Mouse (Mus musculus) small intestine, adult 2 months (tissue): ENCODE measurements around the gene Cox6b1. TPM values are rescaled to one million over a fixed set of nuclear protein-coding genes. Genes with fewer than 3 reads are reported as not detected.

Source experiments
- H3K27ac ChIP-seq: fragments of 200-500 bp; 2 replicates; pipeline ENCODE4 v1.5.1; 2012; ENCODE audit warnings: low read depth, low read length, control low read depth, inconsistent platforms; ENCODE audit not compliant: insufficient read depth
- H3K27me3 ChIP-seq: fragments of 200-500 bp; 2 replicates; pipeline ENCODE4 v1.6.1; 2012; ENCODE audit warnings: mild to moderate bottlenecking, moderate library complexity, low read length, inconsistent platforms; ENCODE audit not compliant: control insufficient read depth, insufficient read depth
- H3K36me3 ChIP-seq: fragments of 200-500 bp; 2 replicates; pipeline ENCODE4 v1.6.1; 2012; ENCODE audit warnings: mild to moderate bottlenecking, low read length, control low read depth, inconsistent platforms; ENCODE audit not compliant: control insufficient read depth, insufficient read depth
- H3K4me1 ChIP-seq: fragments of 200-500 bp; 2 replicates; pipeline ENCODE4 v1.6.1; 2012; ENCODE audit warnings: low read length, inconsistent platforms, mixed read lengths; ENCODE audit not compliant: control insufficient read depth, insufficient read depth, insufficient read length
- H3K4me3 ChIP-seq: fragments of 200-500 bp; 2 replicates; pipeline ENCODE4 v1.5.1; 2012; ENCODE audit warnings: low read depth, mild to moderate bottlenecking, control low read depth, inconsistent platforms, low read length, moderate library complexity
- CTCF ChIP-seq: fragments of 200-500 bp; IDR thresholded peaks from 2 replicates; pipeline ENCODE4 v1.5.1; 2012; ENCODE audit warnings: low read depth, mild to moderate bottlenecking, control low read depth, inconsistent platforms, low read length, moderate library complexity, mixed read lengths; ENCODE audit not compliant: insufficient replicate concordance, insufficient read length; ENCODE audit errors: extremely low read depth
- POLR2A ChIP-seq: fragments of 200-500 bp; IDR thresholded peaks from 2 replicates; pipeline ENCODE4 v1.6.1; 2012; ENCODE audit warnings: low read depth, mild to moderate bottlenecking, control low read depth, inconsistent platforms, low read length, moderate library complexity
- WGBS: fragments of 180-500 bp; shearing (Covaris S2); methylation state at CpG from one replicate; pipeline ENCODE4 v1.1.7; 2018; 5-methylcytosine and 5-hydroxymethylcytosine counted together
- polyA plus RNA-seq: library from polyadenylated mRNA; depleted of rRNA; stranded (reverse); fragments of >200 nt; gene quantifications from 2 replicates; pipeline ENCODE4 v1.2.3, GENCODE M21; 2012

The Cox6b1 gene
- polyA plus RNA-seq, 1 experiment, result 585 TPM

DNA sequence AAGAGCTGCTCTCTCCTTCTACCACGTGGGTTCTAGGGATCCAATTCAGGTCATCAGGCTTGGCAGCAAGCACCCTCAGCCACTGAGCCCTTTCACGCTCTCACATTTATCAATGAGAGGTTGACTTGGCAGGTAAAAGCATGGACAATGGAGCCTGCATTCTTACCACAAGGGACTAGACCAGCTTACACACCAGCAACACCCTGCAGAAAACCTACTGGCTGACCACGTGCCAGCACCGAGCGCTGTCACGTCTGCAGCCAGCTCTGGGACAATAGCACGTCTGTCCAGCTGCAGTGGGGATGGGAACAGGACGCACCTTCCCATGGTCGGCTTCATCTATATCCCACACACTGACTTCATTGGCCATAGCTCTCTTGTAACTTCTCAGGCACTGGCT, 7.3 kb downstream of the Cox6b1 start:
- 94% methylated on average over 9 of the region's 9 CpGs for WGBS
- H3K4me1 ChIP-seq, result no peaks in the 10 kb centered on the region

DNA sequence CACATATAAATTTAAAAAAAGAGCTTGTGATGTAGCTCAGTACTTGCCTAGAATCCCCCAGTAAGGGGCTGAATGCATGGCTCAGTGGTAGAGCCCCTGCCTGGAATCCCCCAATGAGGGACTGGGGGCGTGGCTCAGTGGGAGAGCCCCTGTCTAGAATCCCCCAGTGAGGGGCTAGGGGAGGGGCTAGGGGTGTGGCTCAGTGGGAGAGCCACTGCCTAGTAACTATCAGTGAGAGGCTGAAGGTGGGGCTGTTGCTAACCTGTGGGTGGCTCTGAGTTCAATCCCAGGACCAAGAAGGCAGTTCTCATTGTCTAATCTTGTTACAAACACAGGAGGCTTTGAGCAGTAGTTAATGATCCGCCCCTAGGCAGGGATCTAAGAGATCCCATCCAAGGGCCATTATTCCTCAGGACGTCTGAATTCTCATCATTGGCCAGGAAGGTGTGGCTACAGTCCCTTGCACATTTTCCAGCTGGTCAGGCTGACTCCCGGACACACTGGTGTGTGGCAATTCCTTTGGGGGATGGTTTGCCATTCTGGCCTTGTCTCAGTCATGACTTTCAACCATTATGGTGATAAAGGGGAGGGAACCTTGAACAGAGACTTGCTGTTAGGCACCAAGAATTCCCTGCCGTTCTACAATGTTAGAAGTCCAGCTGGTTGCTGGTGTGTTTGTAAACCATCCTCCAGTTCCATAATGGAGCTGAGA, 10.7 kb downstream of the Cox6b1 start:
- TF ChIP-seq CTCF (no peak), POLR2A (no peak)
- WGBS, result 54% methylated on average over 5 of the region's 5 CpGs
- H3K27me3 ChIP-seq, result no peaks in the 10 kb centered on the region

More for the DNA sequence above, 7.3 kb downstream of the Cox6b1 start:
- Histone ChIP-seq H3K27ac (no peak overlapping the region), H3K36me3 (peaks cover 56% of the 10 kb centered on the region), H3K4me3 (no peak overlapping the region), H3K27me3 (no peaks in the 10 kb centered on the region)
- TF ChIP-seq POLR2A, result no peak
- no peak for TF ChIP-seq CTCF

DNA sequence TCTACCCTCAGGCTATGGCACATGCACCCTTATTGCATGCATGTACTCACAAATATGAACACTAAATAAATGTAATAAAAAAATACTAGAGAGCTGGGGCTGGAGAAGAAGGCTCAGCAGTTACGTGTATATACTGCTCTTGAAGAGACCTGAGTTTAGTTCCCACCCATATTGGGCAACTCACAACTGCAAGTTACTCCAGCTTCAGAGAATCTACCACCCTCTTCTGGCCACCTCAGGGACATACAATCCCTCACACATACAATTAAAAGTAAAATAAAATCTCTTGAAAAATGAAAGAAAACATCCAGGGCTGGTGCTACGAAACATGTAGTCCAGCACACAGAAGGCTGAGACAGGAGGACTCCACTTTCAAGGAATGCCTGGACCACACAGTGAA, 11.5 kb downstream of the Cox6b1 start:
- no peak for TF ChIP-seq CTCF
- no peak for TF ChIP-seq POLR2A
- 56% methylated on average over 2 of the region's 2 CpGs for WGBS
- peaks cover 30% of the 10 kb centered on the region for H3K36me3 ChIP-seq
- no peak overlapping the region for H3K27ac ChIP-seq
- no peak overlapping the region for H3K4me3 ChIP-seq
- no peaks in the 10 kb centered on the region for H3K27me3 ChIP-seq
- no peaks in the 10 kb centered on the region for H3K4me1 ChIP-seq

More for the DNA sequence above, 10.7 kb downstream of the Cox6b1 start:
- peaks cover 31% of the 10 kb centered on the region for H3K36me3 ChIP-seq
- H3K27ac ChIP-seq, result no peak overlapping the region
- H3K4me3 ChIP-seq, result no peak overlapping the region
- H3K4me1 ChIP-seq, result no peaks in the 10 kb centered on the region

DNA sequence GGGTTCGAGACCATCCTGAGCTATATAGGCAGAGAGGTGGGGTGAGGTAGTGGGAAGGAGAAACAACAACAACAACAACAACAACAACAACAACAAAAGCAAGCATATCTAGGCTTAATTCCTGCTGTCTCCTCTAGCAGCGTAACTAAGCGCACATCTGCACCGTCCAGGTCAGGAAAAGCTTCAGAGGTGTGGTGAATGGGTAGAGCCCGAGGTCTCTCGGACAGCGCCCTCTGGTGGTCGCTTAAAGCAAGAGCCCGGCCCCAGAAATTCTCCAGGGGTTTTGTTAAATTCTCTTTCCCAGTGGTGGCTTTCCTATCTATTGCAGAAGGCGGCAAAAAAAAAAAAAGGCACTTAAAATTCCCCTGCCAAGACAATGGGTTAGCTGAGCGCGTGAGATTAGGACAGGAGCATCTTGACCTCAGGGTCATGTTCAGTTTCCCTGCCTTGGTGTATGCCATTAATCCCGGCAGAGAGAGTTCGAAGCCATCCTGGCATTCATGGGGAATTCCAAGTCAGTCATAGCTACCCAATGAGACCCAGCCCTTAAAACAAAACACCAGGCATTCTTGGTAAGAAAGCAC, 12.3 kb downstream of the Cox6b1 start:
- Histone ChIP-seq H3K27me3 (no peaks in the 10 kb centered on the region), H3K4me1 (no peaks in the 10 kb centered on the region), H3K27ac (no peak overlapping the region), H3K4me3 (no peak overlapping the region), H3K36me3 (peaks cover 22% of the 10 kb centered on the region)
- WGBS, result 15% methylated on average over 14 of the region's 14 CpGs
- TF ChIP-seq POLR2A (no peak), CTCF (peak; percentile 89)

DNA sequence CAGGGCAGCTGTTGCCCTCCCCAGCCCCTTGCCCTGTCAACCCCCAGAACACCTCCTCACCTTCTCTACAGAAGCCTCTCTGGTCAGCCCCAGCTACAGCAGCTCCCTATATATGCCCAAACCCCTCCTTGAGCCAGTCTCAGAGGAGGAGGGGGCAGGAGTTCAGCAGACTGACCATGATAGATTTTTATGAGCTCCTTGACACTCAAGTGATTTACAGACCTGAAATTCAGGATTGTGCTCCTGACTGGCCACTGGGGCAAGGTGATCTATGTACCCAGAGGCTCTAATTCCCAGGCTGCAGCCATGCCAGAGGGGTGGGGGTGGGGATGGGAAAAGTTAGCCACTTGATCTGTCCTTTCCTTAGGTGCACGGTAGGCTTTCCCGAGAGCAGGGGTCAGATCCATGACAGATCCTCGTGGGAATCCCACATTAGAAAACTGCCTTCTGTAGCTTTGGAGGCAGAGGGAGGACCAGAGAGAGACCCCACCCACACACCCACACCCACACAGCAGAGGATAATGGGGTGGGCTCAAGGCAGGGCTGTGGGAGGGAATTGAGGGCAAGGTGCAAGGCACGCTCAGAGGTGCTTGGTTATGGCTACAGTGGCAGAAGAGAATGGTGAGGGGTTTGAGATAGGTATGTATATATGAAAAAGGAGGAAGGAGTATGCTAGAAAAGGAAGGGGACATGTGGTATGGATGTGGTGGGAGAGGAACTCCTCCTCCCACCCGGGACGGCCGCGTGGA, 13.1 kb downstream of the Cox6b1 start, which contains the start of gene Upk1a:
Upk1a (minus strand) TSS at position 194 of the 749 bp plus-strand sequence.
- peaks cover 3% of the 10 kb centered on the region; the same call in 1 of the 2 replicates for H3K4me1 ChIP-seq
- TF ChIP-seq CTCF (no peak), POLR2A (no peak)
- peaks cover 14% of the 10 kb centered on the region for H3K36me3 ChIP-seq
- WGBS, result 46% methylated on average over 8 of the region's 8 CpGs
- H3K4me3 ChIP-seq, result no peak within 1 kb of the TSS
- no peak within 1 kb of the TSS for H3K27ac ChIP-seq
- no peaks in the 10 kb centered on the region for H3K27me3 ChIP-seq

DNA sequence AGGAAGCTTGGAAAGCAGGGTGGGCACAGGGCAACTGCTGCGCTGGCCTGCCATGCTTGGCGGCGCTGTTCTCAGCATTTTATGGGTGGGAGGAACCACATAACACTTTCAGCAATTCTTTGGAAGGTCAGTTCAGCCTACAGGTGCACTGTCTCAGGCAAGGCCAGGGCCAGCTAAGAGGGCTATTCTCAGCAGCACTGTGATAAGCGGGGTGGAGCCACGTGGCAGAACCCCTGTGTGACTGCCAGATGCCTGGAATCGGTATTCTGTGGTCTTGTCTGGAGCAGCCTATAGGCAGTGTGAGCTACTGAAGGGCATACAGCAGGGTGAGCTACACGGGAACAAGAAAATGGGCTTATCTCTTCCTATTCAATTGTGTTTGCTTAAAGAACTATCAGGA, 15.9 kb downstream of the Cox6b1 start:
- no peak overlapping the region for H3K4me3 ChIP-seq
- H3K27me3 ChIP-seq, result no peaks in the 10 kb centered on the region
- H3K36me3 ChIP-seq, result no peaks in the 10 kb centered on the region
- H3K27ac ChIP-seq, result no peak overlapping the region
- WGBS, result 45% methylated on average over 7 of the region's 7 CpGs
- no peak for TF ChIP-seq CTCF
- no peak for TF ChIP-seq POLR2A
- H3K4me1 ChIP-seq, result peaks cover 5% of the 10 kb centered on the region

DNA sequence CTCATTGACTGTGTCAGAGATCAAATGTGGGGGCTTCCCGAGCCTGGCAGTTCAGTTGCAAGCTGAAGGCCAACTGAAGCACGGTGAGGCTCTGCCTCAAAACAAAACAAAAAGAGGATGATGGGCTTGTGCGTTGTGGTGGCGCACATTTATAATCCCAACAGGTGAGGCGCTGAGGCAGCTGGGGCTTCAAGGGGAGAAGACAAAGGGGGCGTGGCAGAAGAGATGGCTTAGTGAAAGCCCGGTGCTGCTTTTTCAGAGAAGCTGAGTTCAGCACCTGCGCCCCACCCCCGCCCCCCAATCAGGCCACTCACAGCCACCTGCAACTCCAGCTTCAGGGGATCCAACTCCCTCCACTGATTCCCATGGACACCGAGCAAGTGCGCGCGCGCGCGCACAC, 17.5 kb downstream of the Cox6b1 start:
- Histone ChIP-seq H3K36me3 (no peaks in the 10 kb centered on the region), H3K4me1 (peaks cover 5% of the 10 kb centered on the region), H3K27me3 (no peaks in the 10 kb centered on the region), H3K4me3 (no peak overlapping the region), H3K27ac (no peak overlapping the region)
- 48% methylated on average over 16 of the region's 16 CpGs for WGBS
- no peak for TF ChIP-seq CTCF
- TF ChIP-seq POLR2A, result no peak
